Mouse (Mus musculus): ENCODE measurements around the gene Stat1.

DNA sequence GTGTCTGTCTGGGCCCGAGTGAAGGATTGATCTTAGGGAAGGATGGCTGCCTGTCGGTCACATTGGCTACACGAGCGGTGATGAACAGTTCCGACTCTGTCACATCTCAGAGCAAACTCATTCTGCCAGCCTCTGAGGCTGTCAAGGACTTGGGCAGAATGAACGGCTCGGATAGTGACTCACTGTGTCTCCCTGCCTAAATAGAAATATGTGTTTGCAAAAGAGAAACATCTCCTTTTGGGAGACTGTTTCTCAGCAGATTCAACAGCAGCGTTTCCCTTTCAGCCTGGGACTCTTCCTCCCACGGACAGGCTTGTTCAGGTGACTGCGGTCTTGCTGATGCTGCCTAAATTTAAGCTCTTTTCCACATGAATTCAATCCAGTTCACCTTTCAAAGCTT, 37.1 kb downstream of the Stat1 start:
- TF ChIP-seq CTCF (IDR thresholded peaks at IDR 0.05; ENCODE audit: low read depth) (no peak), EP300 (IDR thresholded peaks at IDR 0.05; ENCODE audit: low read depth) (no peak)
